Mouse (Mus musculus) left cerebral cortex, postnatal 10 days (tissue): ENCODE data around the gene Ada. TPM values are rescaled to one million over a fixed set of nuclear protein-coding genes. Genes with fewer than 3 reads are reported as not detected.

Source experiments
- DNase-seq, 2 experiments: peaks; one replicate each; pipeline ENCODE4 v3.0.0; 2021 to 2022; ENCODE audit warnings: low spot score in 2 of 2, mixed read lengths in 1 of 2; ENCODE audit errors: extremely low spot score in 1 of 2
- intact Hi-C: fragments of 180-260 bp; cut with DNase I; formaldehyde crosslinking; loops from one replicate; pipeline ENCODE4 v1.15.1; 2025
- total RNA-seq, 2 experiments: library from RNA; stranded (reverse); gene quantifications; 2 replicates each; pipeline ENCODE4 v1.2.3; 2021

The Ada gene
- total RNA-seq: 1 to 10 TPM; 3.7 to 3.8 TPM

GRCm38 (mm10) chr2:163749647-163750611 is at the start of gene Ada:
Gene Ada (minus strand): TSS chr2:163750239.
- peak in 1 of 2 experiments; percentile 70 for DNase-seq
- intact Hi-C loops: no loop called here

GRCm38 (mm10) chr2:163798411-163798810 is 48.4 kb upstream of the Ada start:
- DNase-seq: no peak
- intact Hi-C loops: no loop called here

- intact Hi-C loops: loop anchor here (10.0 kb wide), 1 partner anchor 46 kb away; no protein-coding TSS in a partner anchor
- peak; percentile 67 to 75 for DNase-seq
These were observed 38.4 kb upstream of the Ada start for GRCm38 (mm10) chr2:163788484-163788883.

GRCm38 (mm10) chr2:163787709-163788108 is 37.7 kb upstream of the Ada start:
- intact Hi-C loops: loop anchor here (10.0 kb wide), 1 partner anchor 47 kb away; no protein-coding TSS in a partner anchor
- DNase-seq: peak in 1 of 2 experiments; percentile 37

- DNase-seq: no peak
- intact Hi-C loops: loop anchor here (10.0 kb wide), 1 partner anchor 48 kb away; no protein-coding TSS in a partner anchor
These were observed 37.0 kb upstream of the Ada start for GRCm38 (mm10) chr2:163787086-163787485.

- intact Hi-C loops: loop anchor here (10.0 kb wide), 1 partner anchor 51 kb away; no protein-coding TSS in a partner anchor
- DNase-seq: no peak
These were observed 33.9 kb upstream of the Ada start for GRCm38 (mm10) chr2:163783901-163784300.

GRCm38 (mm10) chr2:163783368-163783767 is 33.3 kb upstream of the Ada start:
- intact Hi-C loops: loop anchor here (10.0 kb wide), 1 partner anchor 51 kb away; no protein-coding TSS in a partner anchor
- DNase-seq: no peak

- no peak for DNase-seq
- intact Hi-C loops: no loop called here
These were observed 28.9 kb upstream of the Ada start for GRCm38 (mm10) chr2:163778896-163779295.

GRCm38 (mm10) chr2:163777061-163777460 is 27.0 kb upstream of the Ada start:
- DNase-seq: no peak
- intact Hi-C loops: no loop called here

- no peak for DNase-seq
- intact Hi-C loops: no loop called here
These were observed 26.6 kb upstream of the Ada start for GRCm38 (mm10) chr2:163776661-163777060.

GRCm38 (mm10) chr2:163770731-163771130 is 20.7 kb upstream of the Ada start:
- DNase-seq: no peak
- intact Hi-C loops: no loop called here

GRCm38 (mm10) chr2:163766890-163767289 is 16.9 kb upstream of the Ada start:
- intact Hi-C loops: no loop called here
- no peak for DNase-seq

GRCm38 (mm10) chr2:163766261-163766660 is 16.2 kb upstream of the Ada start:
- DNase-seq: no peak
- intact Hi-C loops: no loop called here

GRCm38 (mm10) chr2:163761402-163761801 is 11.4 kb upstream of the Ada start:
- intact Hi-C loops: no loop called here
- no peak for DNase-seq

- intact Hi-C loops: no loop called here
- DNase-seq: no peak
These were observed 10.6 kb upstream of the Ada start for GRCm38 (mm10) chr2:163760589-163760988.

- intact Hi-C loops: no loop called here
- DNase-seq: no peak
These were observed 8.1 kb upstream of the Ada start for GRCm38 (mm10) chr2:163758146-163758545.

- no peak for DNase-seq
- intact Hi-C loops: no loop called here
These were observed 6.7 kb upstream of the Ada start for GRCm38 (mm10) chr2:163756723-163757122.

GRCm38 (mm10) chr2:163754228-163754627 is 4.2 kb upstream of the Ada start:
- intact Hi-C loops: no loop called here
- no peak for DNase-seq

- intact Hi-C loops: no loop called here
- DNase-seq: no peak
These were observed 5.1 kb downstream of the Ada start for GRCm38 (mm10) chr2:163744801-163745570.
